Mouse (Mus musculus) forebrain, embryonic 16.5 days (tissue): ENCODE data around the gene Pum3. TPM values are rescaled to one million over a fixed set of nuclear protein-coding genes. Genes with fewer than 3 reads are reported as not detected.

Experiments
- ATAC-seq: fragments of 200-750 bp; cut with Nextera tagmentation; 2 replicates; pipeline ENCODE4 v1.8.0; 2017; ENCODE audit warnings: mild to moderate bottlenecking, moderate library complexity
- H3K27ac ChIP-seq: fragments of 300-500 bp; sonication (generic); 2 replicates; pipeline ENCODE4 v1.5.1; 2014; ENCODE audit warnings: low read length, control low read depth
- H3K27me3 ChIP-seq: fragments of 300-500 bp; sonication (generic); replicated peaks from 2 replicates; pipeline ENCODE4 v1.6.1; 2014; ENCODE audit warnings: low read length; ENCODE audit not compliant: control insufficient read depth, insufficient read depth
- H3K36me3 ChIP-seq: fragments of 300-500 bp; sonication (generic); 2 replicates; pipeline ENCODE4 v1.6.1; 2014; ENCODE audit not compliant: control insufficient read depth, insufficient read depth
- H3K4me1 ChIP-seq: fragments of 300-500 bp; sonication (generic); replicated peaks from 2 replicates; pipeline ENCODE4 v1.6.1; 2014; ENCODE audit warnings: low read length; ENCODE audit not compliant: control insufficient read depth, insufficient read depth
- H3K4me2 ChIP-seq: fragments of 300-500 bp; sonication (generic); 2 replicates; pipeline ENCODE4 v1.6.1; 2014; ENCODE audit warnings: mild to moderate bottlenecking, low read length, control low read depth
- H3K4me3 ChIP-seq: fragments of 300-500 bp; sonication (generic); replicated peaks from 2 replicates; pipeline ENCODE4 v1.5.1; 2014; ENCODE audit warnings: mild to moderate bottlenecking, low read length, control low read depth
- H3K9ac ChIP-seq: fragments of 300-500 bp; sonication (generic); replicated peaks from 2 replicates; pipeline ENCODE4 v1.6.1; 2014; ENCODE audit warnings: low read depth, low read length, control low read depth
- H3K9me3 ChIP-seq: fragments of 300-500 bp; sonication (generic); 2 replicates; pipeline ENCODE4 v1.6.1; 2016; ENCODE audit warnings: low read length; ENCODE audit not compliant: control insufficient read depth
- WGBS: fragments of 180-500 bp; shearing (Covaris S2); extraction: QIAGEN DNeasy Blood & Tissue Kit; methylation state at CpG from one replicate; pipeline ENCODE4 v1.1.7; 2014; 5-methylcytosine and 5-hydroxymethylcytosine counted together
- polyA plus RNA-seq: library from polyadenylated mRNA; unstranded; fragments of >200 nt; fragmentation: Nextera tagmentation; extraction: Ambion mirVana; gene quantifications from 2 replicates; pipeline ENCODE4 v1.2.1, GENCODE M21; 2015

Pum3 gene
- polyA plus RNA-seq, 1 experiment from 2014 or later = 64.9 TPM

DNA sequence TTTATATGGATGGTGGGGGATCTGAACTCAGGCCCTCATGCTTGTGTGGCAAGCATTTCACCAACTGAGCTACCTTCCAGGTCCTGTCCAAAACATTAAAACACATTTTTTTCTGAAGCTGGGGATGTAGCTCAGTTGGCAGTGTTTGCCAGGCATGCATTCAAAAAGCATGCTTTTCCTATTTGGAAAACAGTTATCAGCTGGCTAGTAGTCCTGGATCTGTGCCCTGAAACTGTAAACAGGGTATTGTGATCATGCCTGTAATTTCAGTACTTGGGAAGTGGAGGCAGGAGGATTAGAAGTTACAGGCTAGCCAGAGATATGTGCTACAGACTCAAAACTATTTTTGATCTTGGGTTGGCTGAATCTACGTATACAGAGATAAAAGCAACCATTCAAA lies 47.5 kb downstream of the Pum3 start:
- no peak overlapping the region for H3K27ac ChIP-seq
- H3K27me3 ChIP-seq = no peaks in the 10 kb centered on the region
- 63% methylated on average over 1 of the region's 1 CpGs for WGBS
- no peak overlapping the region for H3K9ac ChIP-seq
- no peaks in the 10 kb centered on the region for H3K4me1 ChIP-seq
- no peak overlapping the region for H3K4me3 ChIP-seq
- H3K4me2 ChIP-seq = no peak overlapping the region
- 0 out of 2 replicates have a peak, but pooled peaks cover under 1% of the 10 kb centered on the region for H3K9me3 ChIP-seq
- H3K36me3 ChIP-seq = peaks cover 3% of the 10 kb centered on the region; the same call in 1 of the 2 replicates
- no peak for ATAC-seq

DNA sequence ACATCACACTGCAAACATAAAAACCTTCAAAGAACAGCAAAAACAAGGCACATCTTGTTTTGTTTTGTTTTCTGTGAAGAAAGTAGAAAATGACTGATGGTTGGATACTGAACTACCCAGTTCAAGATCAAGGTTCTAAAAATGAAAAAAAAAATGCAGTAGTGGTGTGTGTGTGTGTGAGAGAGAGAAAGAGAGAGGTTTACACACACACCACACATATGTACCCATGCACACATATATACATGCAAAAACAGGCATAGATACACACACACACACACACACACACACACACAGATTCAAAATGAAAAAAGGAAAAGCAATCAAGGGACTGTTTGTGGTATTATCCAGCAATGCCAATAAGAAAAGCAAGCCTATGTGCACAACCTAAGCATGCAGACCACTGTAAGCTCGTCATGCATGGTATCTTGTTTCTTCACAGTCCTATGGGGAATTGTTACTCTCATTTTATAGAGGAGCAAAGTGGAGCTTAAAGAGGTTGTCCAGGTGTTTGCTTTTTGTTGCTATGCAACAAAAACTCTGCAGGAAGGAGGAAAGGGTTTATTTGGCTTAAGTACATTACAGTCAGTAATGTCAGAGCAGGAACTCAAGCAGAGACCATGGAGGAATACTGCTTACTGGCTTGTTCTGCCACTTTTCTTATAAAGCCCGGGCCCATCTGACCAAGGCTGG lies 49.8 kb downstream of the Pum3 start:
- ATAC-seq = no peak
- H3K36me3 ChIP-seq = no peaks in the 10 kb centered on the region
- H3K4me2 ChIP-seq = no peak overlapping the region
- H3K27me3 ChIP-seq = no peaks in the 10 kb centered on the region
- H3K4me3 ChIP-seq = no peak overlapping the region
- no peak overlapping the region for H3K27ac ChIP-seq
- H3K4me1 ChIP-seq = no peaks in the 10 kb centered on the region
- H3K9me3 ChIP-seq = 0 out of 2 replicates have a peak, but pooled peaks cover 3% of the 10 kb centered on the region
- 83% methylated on average over 2 of the region's 2 CpGs for WGBS
- H3K9ac ChIP-seq = no peak overlapping the region

DNA sequence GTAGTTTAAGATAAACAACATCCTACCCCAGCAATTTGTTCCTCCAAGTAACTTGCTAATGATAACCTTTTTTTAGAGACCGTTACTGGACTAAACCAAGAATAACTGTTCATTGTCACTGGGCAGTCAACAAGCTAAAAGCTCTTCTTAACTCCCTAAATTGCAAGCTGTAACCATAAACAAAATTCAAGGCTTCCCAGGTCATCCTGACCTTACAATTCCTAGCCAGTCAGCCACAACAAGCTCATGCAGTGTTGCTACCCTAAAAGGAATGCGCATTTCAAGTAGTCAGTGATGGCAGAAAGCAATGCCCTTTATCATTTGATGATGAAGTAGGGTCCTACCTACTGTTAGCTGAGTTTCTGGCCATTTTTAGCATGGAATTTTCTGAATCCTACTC lies 58.8 kb downstream of the Pum3 start:
- 93% methylated on average over 2 of the region's 2 CpGs for WGBS

DNA sequence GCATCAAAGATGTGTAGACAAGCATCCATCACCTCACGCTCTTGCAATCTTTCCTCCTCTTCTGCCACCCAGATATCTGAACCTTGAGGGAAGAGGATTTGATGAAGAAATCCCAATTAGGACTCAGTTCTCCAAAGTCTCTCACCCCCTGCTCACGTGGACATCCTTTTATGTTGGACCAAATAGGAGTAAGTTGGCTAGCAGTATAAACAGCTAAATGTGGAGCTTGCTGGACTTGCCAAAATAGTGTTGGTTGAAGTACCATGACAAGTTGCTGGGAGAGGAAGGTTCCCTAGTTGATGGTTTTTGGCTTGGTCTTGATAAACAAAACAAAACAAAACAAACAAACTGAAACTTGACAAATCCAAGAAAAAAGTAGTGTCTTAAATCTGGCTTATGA lies 59.5 kb downstream of the Pum3 start:
- no peak overlapping the region for H3K9ac ChIP-seq
- no peak overlapping the region for H3K4me3 ChIP-seq
- H3K27me3 ChIP-seq = no peaks in the 10 kb centered on the region
- 85% methylated on average over 2 of the region's 2 CpGs for WGBS
- H3K27ac ChIP-seq = no peak overlapping the region
- no peaks in the 10 kb centered on the region for H3K9me3 ChIP-seq
- H3K36me3 ChIP-seq = no peaks in the 10 kb centered on the region
- no peak overlapping the region for H3K4me2 ChIP-seq
- no peak for ATAC-seq
- H3K4me1 ChIP-seq = no peaks in the 10 kb centered on the region; the same call in 1 of the 2 replicates

More for the DNA sequence above, 58.8 kb downstream of the Pum3 start:
- Histone ChIP-seq H3K9me3 (no peaks in the 10 kb centered on the region), H3K4me2 (no peak overlapping the region), H3K27ac (no peak overlapping the region), H3K36me3 (no peaks in the 10 kb centered on the region), H3K9ac (no peak overlapping the region), H3K27me3 (no peaks in the 10 kb centered on the region), H3K4me1 (no peaks in the 10 kb centered on the region; the same call in 1 of the 2 replicates), H3K4me3 (no peak overlapping the region)
- no peak for ATAC-seq

DNA sequence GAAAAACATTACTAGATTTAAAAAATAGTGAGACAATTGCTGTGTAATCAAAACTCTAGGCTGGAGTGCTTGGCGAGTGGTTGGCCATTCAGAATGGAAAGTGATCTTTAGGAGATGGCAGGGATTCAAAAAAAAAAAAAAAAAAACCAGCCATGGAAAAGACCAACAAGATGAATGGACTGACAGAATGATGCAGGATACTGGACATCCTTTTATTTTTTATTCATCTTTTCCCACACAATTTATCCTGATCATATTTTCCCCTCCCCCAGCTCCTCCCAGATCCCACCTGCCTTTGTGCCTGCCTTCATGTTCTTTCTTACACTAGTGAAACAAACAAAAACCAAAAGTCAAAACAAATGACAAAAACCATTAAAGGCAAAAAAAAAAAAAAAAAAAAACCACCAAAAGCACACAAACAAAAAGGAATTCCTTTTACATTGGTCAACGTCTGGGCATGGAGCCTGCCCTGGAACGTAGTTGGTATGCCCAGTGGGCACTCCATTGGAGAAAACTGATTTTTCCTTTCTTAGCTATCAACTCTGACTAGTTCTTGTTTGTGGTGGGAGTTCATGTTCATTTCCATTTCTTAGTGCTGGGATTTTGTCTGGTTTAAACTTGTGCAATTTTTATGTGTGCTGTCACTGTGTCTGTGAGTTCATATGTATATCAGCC lies 60.0 kb downstream of the Pum3 start:
- WGBS = 47% methylated on average over 3 of the region's 3 CpGs
- Histone ChIP-seq H3K36me3 (no peaks in the 10 kb centered on the region), H3K9ac (no peak overlapping the region), H3K4me3 (no peak overlapping the region), H3K4me2 (no peak overlapping the region), H3K27ac (no peak overlapping the region), H3K9me3 (no peaks in the 10 kb centered on the region), H3K27me3 (no peaks in the 10 kb centered on the region), H3K4me1 (no peaks in the 10 kb centered on the region; the same call in 1 of the 2 replicates)
- ATAC-seq = no peak

DNA sequence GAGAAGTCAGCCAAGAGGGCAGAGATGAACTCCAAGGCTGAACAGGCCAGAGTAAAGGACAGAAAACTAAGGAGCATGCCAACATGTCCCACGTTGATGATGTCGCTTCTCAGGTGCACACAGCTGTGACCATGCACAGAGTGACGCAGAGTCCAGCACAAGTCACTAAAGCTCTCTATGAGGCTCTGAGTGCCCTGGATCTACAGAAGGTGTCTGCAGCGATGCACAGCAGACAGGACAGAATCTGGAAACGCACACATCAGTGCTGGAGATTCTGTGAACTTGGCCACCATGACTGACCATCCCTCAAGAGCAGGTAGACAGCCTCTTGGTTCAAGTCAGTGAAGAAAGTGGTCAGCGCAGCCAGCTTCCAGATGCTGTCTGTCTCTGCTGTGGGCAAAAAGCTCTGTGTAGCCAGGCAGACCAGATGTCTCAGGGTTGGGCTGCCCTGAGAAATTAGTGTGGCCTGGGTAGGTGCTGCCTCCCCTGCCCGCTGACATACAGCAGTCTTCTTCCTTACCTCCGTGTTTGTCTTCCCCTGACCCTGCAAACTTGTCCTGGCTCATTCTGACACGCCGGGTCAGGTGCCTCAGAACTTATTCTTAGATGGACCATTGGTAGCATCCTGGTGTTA lies 63.4 kb downstream of the Pum3 start:
- Histone ChIP-seq H3K9me3 (no peaks in the 10 kb centered on the region), H3K4me3 (no peak overlapping the region), H3K9ac (no peak overlapping the region), H3K27me3 (no peaks in the 10 kb centered on the region), H3K27ac (no peak overlapping the region), H3K36me3 (no peaks in the 10 kb centered on the region), H3K4me2 (no peak overlapping the region), H3K4me1 (no peaks in the 10 kb centered on the region; the same call in 1 of the 2 replicates)
- WGBS = 82% methylated on average over 10 of the region's 10 CpGs
- ATAC-seq = no peak

DNA sequence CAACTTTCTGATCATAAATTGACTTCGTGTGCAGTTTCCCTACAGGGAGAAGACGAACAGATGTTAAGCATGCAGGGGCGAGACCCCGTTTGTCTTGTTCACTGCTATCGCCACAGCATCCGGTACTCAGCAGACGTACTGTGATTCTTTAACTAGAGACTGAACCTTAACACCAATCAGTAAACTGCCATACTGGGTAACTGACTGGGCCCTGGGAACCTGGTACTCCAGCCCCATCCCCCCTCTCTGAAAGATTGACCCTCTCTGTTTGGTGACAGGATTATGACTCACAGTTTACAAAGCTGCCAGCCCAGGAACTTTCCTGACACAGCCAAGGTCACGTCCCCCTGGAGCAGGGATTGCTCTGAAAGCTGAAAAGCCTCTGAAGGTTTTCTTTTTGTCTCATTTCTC lies 65.1 kb downstream of the Pum3 start:
- Histone ChIP-seq H3K27me3 (no peaks in the 10 kb centered on the region), H3K27ac (no peak overlapping the region), H3K4me1 (no peaks in the 10 kb centered on the region; the same call in 1 of the 2 replicates), H3K36me3 (no peaks in the 10 kb centered on the region), H3K4me3 (no peak overlapping the region), H3K4me2 (peak overlapping the region; percentile 19), H3K9me3 (no peaks in the 10 kb centered on the region), H3K9ac (no peak overlapping the region)
- ATAC-seq = peak; percentile 55; the same call in 1 of the 2 replicates
- WGBS = 8% methylated on average over 8 of the region's 8 CpGs

DNA sequence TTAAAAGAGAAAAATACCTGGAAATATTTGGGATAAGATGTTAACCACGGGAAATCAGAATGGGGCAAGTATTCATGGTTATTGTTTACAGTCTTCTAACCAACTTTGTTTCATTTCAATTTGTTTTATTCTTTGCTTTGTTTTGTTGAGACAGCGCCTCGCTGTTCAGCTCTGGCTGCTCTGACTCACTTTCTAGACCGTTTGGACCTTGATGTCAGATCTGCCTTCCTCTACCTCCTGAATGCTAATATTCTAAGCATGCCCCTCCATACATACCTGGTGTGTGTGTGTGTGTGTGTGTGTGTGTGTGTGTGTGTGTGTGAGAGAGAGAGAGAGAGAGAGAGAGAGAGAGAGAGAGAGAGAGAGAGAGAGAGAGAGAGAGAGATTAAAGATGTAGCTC lies 65.7 kb downstream of the Pum3 start:
- no peaks in the 10 kb centered on the region; the same call in 1 of the 2 replicates for H3K4me1 ChIP-seq
- H3K27me3 ChIP-seq = no peaks in the 10 kb centered on the region
- no peaks in the 10 kb centered on the region for H3K9me3 ChIP-seq
- no peak overlapping the region for H3K27ac ChIP-seq
- WGBS = 33% methylated on average over 4 of the region's 4 CpGs
- H3K36me3 ChIP-seq = no peaks in the 10 kb centered on the region
- ATAC-seq = no peak
- peak overlapping the region; percentile 19 for H3K4me2 ChIP-seq
- H3K9ac ChIP-seq = no peak overlapping the region
- no peak overlapping the region for H3K4me3 ChIP-seq

DNA sequence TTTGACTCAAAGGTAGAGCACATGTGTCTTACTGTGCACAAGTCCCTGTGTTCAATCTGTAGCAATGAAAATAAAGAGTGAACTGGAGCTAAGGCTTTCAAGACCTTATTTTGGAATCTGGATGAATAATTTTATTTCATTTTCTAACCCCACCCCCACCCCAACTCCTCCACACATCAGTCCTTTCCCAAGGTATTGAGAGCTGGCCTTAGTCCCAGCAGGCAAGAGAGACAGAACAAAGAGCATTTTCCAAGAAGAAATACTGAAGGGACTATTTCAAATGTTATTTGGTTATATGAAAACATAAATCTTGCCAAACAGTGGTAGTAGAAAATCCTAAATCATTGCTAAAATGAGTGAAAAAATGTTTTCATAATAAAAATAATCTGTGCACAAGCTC lies 69.2 kb downstream of the Pum3 start:
- H3K4me1 ChIP-seq = no peaks in the 10 kb centered on the region; the same call in 1 of the 2 replicates
- H3K4me3 ChIP-seq = no peak overlapping the region
- H3K27me3 ChIP-seq = no peaks in the 10 kb centered on the region
- no peaks in the 10 kb centered on the region for H3K9me3 ChIP-seq
- H3K36me3 ChIP-seq = no peaks in the 10 kb centered on the region
- no peak overlapping the region for H3K27ac ChIP-seq
- H3K9ac ChIP-seq = no peak overlapping the region
- no peak for ATAC-seq
- H3K4me2 ChIP-seq = no peak overlapping the region
